Mouse (Mus musculus) MEL (cell line): ENCODE data around the gene Klk8. TPM values are rescaled to one million over a fixed set of nuclear protein-coding genes. Genes with fewer than 3 reads are reported as not detected.

ENCODE experiments used
- DNase-seq: peaks from one replicate; pipeline ENCODE4 v3.0.0; 2011; ENCODE audit warnings: low read depth, low spot score
- H3K27ac ChIP-seq: 2 replicates; pipeline ENCODE4 v1.5.1; 2012; ENCODE audit warnings: low read depth, mild to moderate bottlenecking, control low read depth, low read length, moderate library complexity; ENCODE audit not compliant: control insufficient read depth
- H3K27me3 ChIP-seq, 2 experiments: fragments of 150-350 bp in 1 of 2; sonication (generic) in 1 of 2; 2 replicates each; pipeline ENCODE4 v1.6.1; 2012; ENCODE audit warnings: low read length in 2 of 2, mild to moderate bottlenecking in 2 of 2, improper control_type of control experiment in 1 of 2, moderate library complexity in 1 of 2; ENCODE audit not compliant: insufficient read depth in 2 of 2, control insufficient read depth in 1 of 2
- H3K36me3 ChIP-seq, 2 experiments: 2 replicates each; pipeline ENCODE4 v1.6.1; 2012 to 2014; ENCODE audit warnings: low read length in 2 of 2, improper control_type of control experiment in 1 of 2, inconsistent platforms in 1 of 2, mild to moderate bottlenecking in 1 of 2; ENCODE audit not compliant: insufficient read depth in 2 of 2, control insufficient read depth in 1 of 2
- H3K4me1 ChIP-seq, 2 experiments: fragments of 150-350 bp in 1 of 2; sonication (generic) in 1 of 2; 2 replicates each; pipeline ENCODE4 v1.6.1; 2012; ENCODE audit warnings: low read length in 2 of 2, improper control_type of control experiment in 1 of 2, mild to moderate bottlenecking in 1 of 2; ENCODE audit not compliant: insufficient read depth in 2 of 2, control insufficient read depth in 1 of 2
- H3K4me3 ChIP-seq, 2 experiments: fragments of 150-350 bp in 1 of 2; sonication (generic) in 1 of 2; 2 replicates each; pipeline ENCODE4 v1.5.1; 2012; ENCODE audit warnings: low read depth in 2 of 2, low read length in 2 of 2, mild to moderate bottlenecking in 2 of 2, moderate library complexity in 2 of 2, control low read depth in 1 of 2, improper control_type of control experiment in 1 of 2; ENCODE audit not compliant: control insufficient read depth in 1 of 2, insufficient read depth in 1 of 2
- H3K79me2 ChIP-seq: 2 replicates; pipeline ENCODE4 v1.6.1; 2012; ENCODE audit warnings: mild to moderate bottlenecking, low read length, moderate library complexity; ENCODE audit not compliant: control insufficient read depth, poor library complexity, insufficient read depth
- H3K9ac ChIP-seq: 2 replicates; pipeline ENCODE4 v1.6.1; 2012; ENCODE audit warnings: low read depth, mild to moderate bottlenecking, control low read depth, low read length, moderate library complexity; ENCODE audit not compliant: control insufficient read depth, poor library complexity, severe bottlenecking
- H3K9me3 ChIP-seq: fragments of 150-350 bp; sonication (generic); replicated peaks from 2 replicates; pipeline ENCODE4 v1.6.1; 2012; ENCODE audit warnings: mild to moderate bottlenecking, low read length, improper control_type of control experiment, moderate library complexity; ENCODE audit not compliant: insufficient read depth
- BHLHE40 ChIP-seq: IDR thresholded peaks from 2 replicates; pipeline ENCODE4 v1.6.1; 2012; ENCODE audit warnings: low read depth, mild to moderate bottlenecking, inconsistent platforms, low read length, improper control_type of control experiment, borderline replicate concordance
- CHD1 ChIP-seq: IDR thresholded peaks from 2 replicates; pipeline ENCODE4 v1.6.1; 2012; ENCODE audit warnings: low read depth, mild to moderate bottlenecking, inconsistent platforms, low read length, improper control_type of control experiment
- E2F4 ChIP-seq: IDR thresholded peaks from 2 replicates; pipeline ENCODE4 v1.6.1; 2011; ENCODE audit warnings: low read depth, low read length, improper control_type of control experiment, borderline replicate concordance
- ELF1 ChIP-seq: IDR thresholded peaks from 2 replicates; pipeline ENCODE4 v1.6.1; 2014; ENCODE audit warnings: low read depth, mild to moderate bottlenecking, inconsistent platforms, low read length, improper control_type of control experiment, moderate library complexity
- EP300 ChIP-seq, 2 experiments: IDR thresholded peaks; 2 replicates each; pipeline ENCODE4 v1.6.1; 2011; ENCODE audit warnings: improper control_type of control experiment in 2 of 2, low read length in 2 of 2, low read depth in 1 of 2, mild to moderate bottlenecking in 1 of 2
- GABPA ChIP-seq: IDR thresholded peaks from 2 replicates; pipeline ENCODE4 v1.6.1; 2012; ENCODE audit warnings: low read depth, mild to moderate bottlenecking, inconsistent platforms, low read length, improper control_type of control experiment, moderate library complexity
- HCFC1 ChIP-seq: IDR thresholded peaks from 2 replicates; pipeline ENCODE4 v1.6.1; 2012; ENCODE audit warnings: low read depth, mild to moderate bottlenecking, inconsistent platforms, low read length, improper control_type of control experiment, moderate library complexity
- JUND ChIP-seq: IDR thresholded peaks from 2 replicates; pipeline ENCODE4 v1.6.1; 2011; ENCODE audit warnings: low read depth, mild to moderate bottlenecking, improper control_type of control experiment, low read length
- KAT2A ChIP-seq: conservative IDR thresholded peaks from 2 replicates; pipeline ENCODE4 v1.6.1; 2012; ENCODE audit warnings: low read depth, low read length, improper control_type of control experiment, inconsistent platforms
- MAX ChIP-seq: IDR thresholded peaks from 2 replicates; pipeline ENCODE4 v1.6.1; 2011; ENCODE audit warnings: low read length, improper control_type of control experiment
- MAZ ChIP-seq: IDR thresholded peaks from 2 replicates; pipeline ENCODE4 v1.6.1; 2012; ENCODE audit warnings: low read depth, mild to moderate bottlenecking, inconsistent platforms, low read length, improper control_type of control experiment
- NELFE ChIP-seq: IDR thresholded peaks from 2 replicates; pipeline ENCODE4 v1.6.1; 2011; ENCODE audit warnings: low read depth, low read length, improper control_type of control experiment
- POLR2A ChIP-seq, 2 experiments: IDR thresholded peaks; 2 replicates each; pipeline ENCODE4 v1.6.1; 2011 to 2012; ENCODE audit warnings: low read length in 2 of 2, mild to moderate bottlenecking in 2 of 2, control low read depth in 1 of 2, improper control_type of control experiment in 1 of 2, low read depth in 1 of 2, moderate library complexity in 1 of 2; ENCODE audit not compliant: control insufficient read depth in 1 of 2, insufficient read depth in 1 of 2, poor library complexity in 1 of 2
- POLR2AphosphoS2 ChIP-seq: IDR thresholded peaks from 2 replicates; pipeline ENCODE4 v1.6.1; 2011; ENCODE audit warnings: low read length, improper control_type of control experiment
- POLR2AphosphoS5 ChIP-seq: IDR thresholded peaks from 2 replicates; pipeline ENCODE4 v1.6.1; 2012; ENCODE audit warnings: low read depth, borderline replicate concordance, mild to moderate bottlenecking, inconsistent platforms, low read length, moderate library complexity, mixed read lengths
- SIN3A ChIP-seq: IDR thresholded peaks from 2 replicates; pipeline ENCODE4 v1.6.1; 2012; ENCODE audit warnings: low read length, improper control_type of control experiment, inconsistent platforms
- TBP ChIP-seq: IDR thresholded peaks from 2 replicates; pipeline ENCODE4 v1.8.0; 2011; ENCODE audit warnings: low read depth, low read length, improper control_type of control experiment
- TCF12 ChIP-seq: IDR thresholded peaks from 2 replicates; pipeline ENCODE4 v1.6.1; 2014; ENCODE audit warnings: low read depth, mild to moderate bottlenecking, inconsistent platforms, low read length, improper control_type of control experiment, moderate library complexity
- UBTF ChIP-seq: IDR thresholded peaks from 2 replicates; pipeline ENCODE4 v1.6.1; 2012; ENCODE audit warnings: low read depth, mild to moderate bottlenecking, inconsistent platforms, low read length, improper control_type of control experiment, moderate library complexity, borderline replicate concordance; ENCODE audit not compliant: insufficient read depth
- USF1 ChIP-seq: IDR thresholded peaks from 2 replicates; pipeline ENCODE4 v1.6.1; 2014; ENCODE audit warnings: low read depth, mild to moderate bottlenecking, inconsistent platforms, low read length, improper control_type of control experiment, moderate library complexity
- USF2 ChIP-seq, 2 experiments: IDR thresholded peaks; 2 replicates each; pipeline ENCODE4 v1.6.1; 2011 to 2012; ENCODE audit warnings: improper control_type of control experiment in 2 of 2, low read length in 2 of 2, borderline replicate concordance in 1 of 2, inconsistent platforms in 1 of 2, low read depth in 1 of 2, mild to moderate bottlenecking in 1 of 2; ENCODE audit not compliant: insufficient read depth in 1 of 2
- ZMIZ1 ChIP-seq: IDR thresholded peaks from 2 replicates; pipeline ENCODE4 v1.6.1; 2012; ENCODE audit warnings: low read depth, mild to moderate bottlenecking, inconsistent platforms, low read length, improper control_type of control experiment, moderate library complexity
- ZNF384 ChIP-seq: IDR thresholded peaks from 2 replicates; pipeline ENCODE4 v1.6.1; 2012; ENCODE audit warnings: low read depth, mild to moderate bottlenecking, inconsistent platforms, low read length, improper control_type of control experiment
- polyA plus RNA-seq, 2 experiments: library from polyadenylated mRNA; stranded (reverse) in 1 of 2; unstranded in 1 of 2; fragments of >175 nt in 1 of 2; fragments of >200 nt in 1 of 2; gene quantifications; 2 replicates each; pipeline versions ENCODE4 v1.2.1 to v1.2.4; 2012; ENCODE audit warnings: low replicate concordance in 2 of 2, low read depth in 1 of 2; ENCODE audit not compliant: insufficient read length in 2 of 2, insufficient read depth in 1 of 2, missing spikeins in 1 of 2
- total RNA-seq: library from RNA; depleted of rRNA; stranded (reverse); fragments of 300-350 nt; gene quantifications from 2 replicates; pipeline ENCODE4 v1.2.3, GENCODE M21; 2012

Klk8 gene
- total and polyA plus RNA-seq, 3 experiments: not detected

DNA sequence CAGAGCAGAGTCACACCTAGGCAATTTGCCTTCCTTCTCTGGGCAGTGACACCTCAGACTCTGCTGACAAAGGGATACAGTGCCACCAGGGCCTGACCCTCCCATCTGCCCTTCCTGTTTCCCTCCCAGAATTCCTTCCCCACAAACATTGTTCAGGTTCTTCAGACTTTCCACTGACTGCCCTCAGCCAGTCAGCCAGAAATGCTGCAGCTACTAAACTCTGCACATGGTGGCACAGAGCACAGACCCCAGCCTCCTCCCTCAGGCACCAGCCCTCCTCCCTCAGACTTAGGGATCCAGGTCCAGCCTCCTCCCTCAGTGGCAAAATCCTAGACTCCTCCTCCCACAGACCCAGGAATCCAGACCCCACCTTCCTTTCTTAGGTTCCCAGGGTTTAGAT, 19.4 kb downstream of the Klk8 start:
- no peaks in the 10 kb centered on the region for H3K9me3 ChIP-seq
- no peak overlapping the region for H3K27ac ChIP-seq
- no peak for DNase-seq
- TF ChIP-seq ZNF384: no peak
- no peak for TF ChIP-seq SIN3A
- TF ChIP-seq ELF1: no peak
- TF ChIP-seq BHLHE40: no peak
- no peak for TF ChIP-seq POLR2AphosphoS5
- no peak for TF ChIP-seq CHD1
- TF ChIP-seq UBTF: no peak
- no peak for TF ChIP-seq MAX
- TF ChIP-seq GABPA: no peak
- no peak for TF ChIP-seq ZMIZ1
- TF ChIP-seq KAT2A: no peak
- TF ChIP-seq JUND: no peak
- TF ChIP-seq USF1: no peak
- no peak for TF ChIP-seq POLR2A (IDR thresholded peaks at IDR 0.05; ENCODE audit: control insufficient read depth in 1 of 2, insufficient read depth in 1 of 2, low read depth in 1 of 2, low read length in 2 of 2, poor library complexity in 1 of 2)
- no peak for TF ChIP-seq MAZ
- TF ChIP-seq HCFC1: no peak
- no peak for TF ChIP-seq TBP
- no peak for TF ChIP-seq TCF12
- TF ChIP-seq POLR2AphosphoS2: no peak
- no peak for TF ChIP-seq E2F4
- H3K4me1 ChIP-seq: no peaks in the 10 kb centered on the region
- no peaks in the 10 kb centered on the region for H3K79me2 ChIP-seq
- no peaks in the 10 kb centered on the region for H3K27me3 ChIP-seq
- no peak overlapping the region for H3K4me3 ChIP-seq
- H3K36me3 ChIP-seq: no peaks in the 10 kb centered on the region
- H3K9ac ChIP-seq: no peak overlapping the region

DNA sequence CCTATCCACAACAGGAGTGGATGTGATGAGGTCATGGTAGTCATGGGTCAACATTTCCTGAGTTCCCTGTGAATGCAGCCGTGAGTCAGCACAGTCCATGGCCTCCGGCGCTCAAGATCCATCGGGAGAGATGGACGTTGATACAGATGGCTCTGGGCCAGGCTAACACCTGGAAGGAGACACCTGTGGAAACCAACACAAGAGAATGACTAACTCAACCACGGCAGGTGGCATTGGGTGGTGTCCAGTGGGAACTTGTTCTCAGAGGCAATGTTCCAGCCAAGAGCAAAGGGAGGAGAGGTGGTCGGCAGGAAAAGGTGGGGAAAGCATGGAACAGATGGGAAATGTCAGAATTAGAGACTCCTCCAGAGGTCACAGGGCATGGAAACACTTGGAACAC, 24.2 kb downstream of the Klk8 start:
- Histone ChIP-seq H3K79me2 (no peaks in the 10 kb centered on the region), H3K9me3 (no peaks in the 10 kb centered on the region), H3K27me3 (no peaks in the 10 kb centered on the region), H3K4me3 (no peak overlapping the region), H3K36me3 (no peaks in the 10 kb centered on the region), H3K27ac (no peak overlapping the region), H3K4me1 (no peaks in the 10 kb centered on the region)
- TF ChIP-seq NELFE: no peak
- no peak for TF ChIP-seq USF1
- no peak for TF ChIP-seq USF2 (IDR thresholded peaks at IDR 0.05; ENCODE audit: borderline replicate concordance in 1 of 2, insufficient read depth in 1 of 2, low read depth in 1 of 2, low read length in 2 of 2)
- TF ChIP-seq GABPA: no peak
- no peak for TF ChIP-seq EP300 (IDR thresholded peaks at IDR 0.05; ENCODE audit: low read depth in 1 of 2, low read length in 2 of 2)
- TF ChIP-seq, all 39 proteins: peak for 0
- no peak overlapping the region for H3K9ac ChIP-seq
- DNase-seq: no peak
